Mouse (Mus musculus): Measurements from ENCODE around the gene Rtcb. TPM values are rescaled to one million over a fixed set of nuclear protein-coding genes. Genes with fewer than 3 reads are reported as not detected.

Gene Rtcb
- total and polyA plus RNA-seq, 2 experiments from 2014 or later, result 103 to 163 TPM

DNA sequence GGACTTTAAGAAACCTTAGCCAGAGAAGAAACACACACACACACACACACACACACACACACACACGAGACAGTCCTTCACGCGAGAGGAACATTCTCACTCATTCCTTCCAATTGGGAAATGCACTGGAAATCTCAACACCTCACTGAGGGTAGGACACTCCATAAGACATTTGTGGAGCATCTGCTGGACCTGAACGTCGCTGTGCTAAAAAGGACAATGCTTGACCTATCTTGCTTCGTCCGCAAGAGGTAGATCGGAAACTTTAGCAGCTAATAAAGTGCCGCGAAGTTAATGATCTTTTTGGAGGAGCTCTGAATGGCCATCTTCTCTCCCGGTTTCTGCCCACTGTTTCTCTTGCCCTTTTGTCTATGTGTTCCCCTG is 28.4 kb downstream of the Rtcb start:
- Histone ChIP-seq H3K27ac (ENCODE audit: low read depth, low read length) (no peak overlapping the region), H3K4me3 (ENCODE audit: low read depth, low read length) (peak overlapping the region; percentile 55), H3K36me3 (ENCODE audit: insufficient read depth, low read length) (no peaks in the 10 kb centered on the region), H3K9ac (replicated peaks; ENCODE audit: low read length, poor library complexity, severe bottlenecking) (peak overlapping the region; percentile 61; the same call in 1 of the 2 replicates), H3K27me3 (ENCODE audit: insufficient read depth, low read length) (no peaks in the 10 kb centered on the region), H3K4me2 (ENCODE audit: low read depth, low read length, poor library complexity, severe bottlenecking) (peak overlapping the region; percentile 88), H3K9me3 (ENCODE audit: low read length) (no peaks in the 10 kb centered on the region), H3K4me1 (ENCODE audit: insufficient read depth, low read length) (peaks cover 9% of the 10 kb centered on the region; the same call in 1 of the 2 replicates)
- WGBS, result 36% methylated on average over 11 of the region's 11 CpGs
- no peak for TF ChIP-seq CTCF (IDR thresholded peaks at IDR 0.05)
- DNase-seq (ENCODE audit: low spot score), result peak; percentile 23
- ATAC-seq (ENCODE audit: low FRiP score), result no peak

DNA sequence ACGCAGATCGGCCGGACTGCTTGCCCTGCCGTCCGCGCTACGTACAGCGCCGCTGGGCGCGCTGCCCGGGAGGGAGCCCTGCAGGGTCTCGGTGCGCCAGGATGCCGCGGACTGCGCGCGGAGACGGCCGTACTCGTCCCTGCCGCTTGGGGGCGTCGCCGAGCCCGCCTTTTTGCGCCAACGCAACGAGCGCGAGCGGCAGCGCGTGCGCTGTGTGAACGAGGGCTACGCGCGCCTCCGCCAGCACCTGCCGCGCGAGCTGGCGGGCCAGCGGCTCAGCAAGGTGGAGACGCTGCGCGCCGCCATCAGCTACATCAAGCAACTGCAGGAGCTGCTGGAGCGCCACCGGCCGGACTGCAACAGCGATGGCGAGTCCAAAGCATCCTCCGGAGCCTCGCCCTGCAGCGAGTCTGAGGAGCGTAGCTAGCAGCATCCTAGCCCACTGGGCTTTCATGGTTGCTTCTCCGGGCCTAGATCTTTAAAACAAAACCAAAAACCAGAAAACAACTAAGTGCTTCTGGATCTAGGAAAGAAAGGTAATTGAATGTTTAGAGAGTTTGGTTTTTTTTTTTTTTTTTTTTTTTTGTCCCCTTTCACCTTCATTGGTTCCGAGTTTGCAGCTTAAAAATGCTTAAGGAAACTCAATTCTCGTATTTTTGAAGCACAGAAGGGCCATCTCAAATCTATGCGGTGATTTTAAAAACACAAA is 29.0 kb downstream of the Rtcb start:
- TF ChIP-seq CTCF (IDR thresholded peaks at IDR 0.05), result peak; percentile 71
- H3K4me2 ChIP-seq (ENCODE audit: low read depth, low read length, poor library complexity, severe bottlenecking), result peak overlapping the region; percentile 88
- DNase-seq (ENCODE audit: low spot score) (peak; percentile 91), ATAC-seq (ENCODE audit: low FRiP score) (peak; percentile 88)
- no peak overlapping the region for H3K27ac ChIP-seq (ENCODE audit: low read depth, low read length)
- no peaks in the 10 kb centered on the region for H3K27me3 ChIP-seq (ENCODE audit: insufficient read depth, low read length)
- no peaks in the 10 kb centered on the region for H3K36me3 ChIP-seq (ENCODE audit: insufficient read depth, low read length)
- H3K4me3 ChIP-seq (ENCODE audit: low read depth, low read length), result peak overlapping the region; percentile 55
- no peaks in the 10 kb centered on the region for H3K9me3 ChIP-seq (ENCODE audit: low read length)
- H3K4me1 ChIP-seq (ENCODE audit: insufficient read depth, low read length), result peaks cover 9% of the 10 kb centered on the region; the same call in 1 of the 2 replicates
- 1% methylated on average over 62 of the region's 63 CpGs for WGBS
- H3K9ac ChIP-seq (replicated peaks; ENCODE audit: low read length, poor library complexity, severe bottlenecking), result peak overlapping the region; percentile 61

GRCm38 (mm10) chr10:85927676-85928445 is 29.8 kb downstream of the Rtcb start, which contains the start of gene Ascl4:
Gene Ascl4 (plus strand): TSS chr10:85927681.
- peak within 1 kb of the TSS; percentile 88 for H3K4me2 ChIP-seq (ENCODE audit: low read depth, low read length, poor library complexity, severe bottlenecking)
- TF ChIP-seq CTCF (IDR thresholded peaks at IDR 0.05), result peak; percentile 23; the same call in 1 of the 2 replicates
- WGBS, result under 1% methylated on average over 23 of the region's 23 CpGs
- H3K27me3 ChIP-seq (ENCODE audit: insufficient read depth, low read length), result no peaks in the 10 kb centered on the region
- H3K9me3 ChIP-seq (ENCODE audit: low read length), result no peaks in the 10 kb centered on the region
- ATAC-seq (ENCODE audit: low FRiP score) (no peak), DNase-seq (ENCODE audit: low spot score) (no peak)
- H3K36me3 ChIP-seq (ENCODE audit: insufficient read depth, low read length), result no peaks in the 10 kb centered on the region
- H3K9ac ChIP-seq (replicated peaks; ENCODE audit: low read length, poor library complexity, severe bottlenecking), result peak within 1 kb of the TSS; percentile 61
- H3K4me3 ChIP-seq (ENCODE audit: low read depth, low read length), result peak within 1 kb of the TSS; percentile 55
- peaks cover 9% of the 10 kb centered on the region; the same call in 1 of the 2 replicates for H3K4me1 ChIP-seq (ENCODE audit: insufficient read depth, low read length)
- no peak within 1 kb of the TSS for H3K27ac ChIP-seq (ENCODE audit: low read depth, low read length)

DNA sequence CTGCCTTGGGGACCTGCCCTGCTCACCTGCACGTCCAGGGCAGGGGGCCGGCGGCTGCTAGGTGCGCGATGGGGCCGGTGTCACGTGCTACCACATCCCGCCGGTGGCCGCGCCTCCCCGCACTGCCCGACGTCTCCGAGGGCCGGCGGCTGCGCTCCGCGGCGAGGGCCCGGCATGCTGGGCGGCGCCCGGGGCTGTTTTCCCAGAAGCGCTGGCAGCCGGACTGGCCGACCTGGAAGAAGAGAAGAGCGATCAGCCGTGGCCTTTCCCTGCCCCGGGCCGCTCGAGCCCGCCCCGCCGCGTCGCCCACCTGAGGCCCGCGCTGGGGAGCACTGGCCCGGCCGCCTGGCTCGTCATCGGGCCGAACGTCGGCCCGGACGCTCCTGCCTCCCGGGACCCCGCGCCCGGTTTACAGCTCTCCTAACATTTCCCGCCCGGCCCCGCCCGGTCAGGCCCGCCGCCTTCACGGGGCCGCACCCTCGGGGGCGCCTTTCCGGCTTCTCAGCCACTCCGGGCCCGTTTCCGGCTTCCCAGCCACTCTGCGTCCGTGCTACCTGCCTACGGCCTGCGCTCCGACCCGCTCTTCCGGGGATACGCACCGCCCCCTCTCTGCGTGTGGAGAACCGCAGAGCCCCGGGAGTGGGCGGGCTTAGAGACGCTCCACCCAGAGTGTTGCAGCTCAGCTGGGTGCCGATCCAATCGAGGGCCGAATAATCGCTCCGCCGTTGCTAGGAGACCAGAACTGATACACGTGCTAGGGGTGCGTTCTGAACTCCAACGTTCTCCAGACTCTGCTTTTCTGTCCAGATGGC is 40.9 kb downstream of the Rtcb start, which contains the start of gene Prdm4:
Prdm4 (minus strand) TSS at position 645 of the 812 bp plus-strand sequence.
- peak within 1 kb of the TSS; percentile 67 for H3K4me2 ChIP-seq (ENCODE audit: low read depth, low read length, poor library complexity, severe bottlenecking)
- H3K9ac ChIP-seq (replicated peaks; ENCODE audit: low read length, poor library complexity, severe bottlenecking), result peak within 1 kb of the TSS; percentile 77
- no peaks in the 10 kb centered on the region for H3K9me3 ChIP-seq (ENCODE audit: low read length)
- peaks cover 12% of the 10 kb centered on the region for H3K36me3 ChIP-seq (ENCODE audit: insufficient read depth, low read length)
- H3K27ac ChIP-seq (ENCODE audit: low read depth, low read length), result peak within 1 kb of the TSS; percentile 71
- DNase-seq (ENCODE audit: low spot score), result peak; percentile 99
- peaks cover 4% of the 10 kb centered on the region; the same call in 1 of the 2 replicates for H3K4me1 ChIP-seq (ENCODE audit: insufficient read depth, low read length)
- under 1% methylated on average over 81 of the region's 90 CpGs for WGBS
- TF ChIP-seq CTCF (IDR thresholded peaks at IDR 0.05), result peak; percentile 70
- no peaks in the 10 kb centered on the region for H3K27me3 ChIP-seq (ENCODE audit: insufficient read depth, low read length)
- ATAC-seq (ENCODE audit: low FRiP score), result peak; percentile 100
- peak within 1 kb of the TSS; percentile 69 for H3K4me3 ChIP-seq (ENCODE audit: low read depth, low read length)

Other genes with a start within 250 kb of the Rtcb start
- gene Pwp1, start 128.3 kb downstream of the Rtcb start, total RNA-seq (2014; rRNA removed), result 42.3 and 47.8 TPM in 2 replicates
- gene Pwp1, start 128.3 kb downstream of the Rtcb start, polyA plus RNA-seq (2015; fragmentation: Nextera tagmentation; extraction: Ambion mirVana), result 48.3 and 51.5 TPM in 2 replicates
- 65.8 and 71.4 TPM in 2 replicates for gene Prdm4, start 40.7 kb downstream of the Rtcb start, total RNA-seq (2014; rRNA removed)
- 13.0 and 14.9 TPM in 2 replicates for gene Prdm4, start 40.7 kb downstream of the Rtcb start, polyA plus RNA-seq (2015; fragmentation: Nextera tagmentation; extraction: Ambion mirVana)
- gene Ascl4, start 30.1 kb downstream of the Rtcb start, total RNA-seq (2014; rRNA removed), result 0.44 and 0.85 TPM in 2 replicates
- gene Ascl4, start 30.1 kb downstream of the Rtcb start, polyA plus RNA-seq (2015; fragmentation: Nextera tagmentation; extraction: Ambion mirVana), result 0.50 and 0.70 TPM in 2 replicates
- gene Bpifc, start 54.1 kb upstream of the Rtcb start, total RNA-seq (2014; rRNA removed), result 0.33 TPM in 2 replicates
- 0.11 and 0.15 TPM in 2 replicates for gene Bpifc, start 54.1 kb upstream of the Rtcb start, polyA plus RNA-seq (2015; fragmentation: Nextera tagmentation; extraction: Ambion mirVana)
- 16.6 and 19.6 TPM in 2 replicates for gene Fbxo7, start 64.1 kb upstream of the Rtcb start, total RNA-seq (2014; rRNA removed)
- 26.1 and 29.6 TPM in 2 replicates for gene Fbxo7, start 64.1 kb upstream of the Rtcb start, polyA plus RNA-seq (2015; fragmentation: Nextera tagmentation; extraction: Ambion mirVana)

Measured in midbrain, postnatal 0 days (tissue).